Mouse (Mus musculus): Measurements from ENCODE around the gene Xpo5. TPM values are rescaled to one million over a fixed set of nuclear protein-coding genes. Genes with fewer than 3 reads are reported as not detected.
A peak's percentile ranks its signal among the peaks of the same experiment; 100 is the strongest.

The Xpo5 gene
- 10 to 100 TPM; 24.9 to 35.4 (median 28.8) TPM for polyA plus RNA-seq (2017; shearing (Covaris generic))

DNA sequence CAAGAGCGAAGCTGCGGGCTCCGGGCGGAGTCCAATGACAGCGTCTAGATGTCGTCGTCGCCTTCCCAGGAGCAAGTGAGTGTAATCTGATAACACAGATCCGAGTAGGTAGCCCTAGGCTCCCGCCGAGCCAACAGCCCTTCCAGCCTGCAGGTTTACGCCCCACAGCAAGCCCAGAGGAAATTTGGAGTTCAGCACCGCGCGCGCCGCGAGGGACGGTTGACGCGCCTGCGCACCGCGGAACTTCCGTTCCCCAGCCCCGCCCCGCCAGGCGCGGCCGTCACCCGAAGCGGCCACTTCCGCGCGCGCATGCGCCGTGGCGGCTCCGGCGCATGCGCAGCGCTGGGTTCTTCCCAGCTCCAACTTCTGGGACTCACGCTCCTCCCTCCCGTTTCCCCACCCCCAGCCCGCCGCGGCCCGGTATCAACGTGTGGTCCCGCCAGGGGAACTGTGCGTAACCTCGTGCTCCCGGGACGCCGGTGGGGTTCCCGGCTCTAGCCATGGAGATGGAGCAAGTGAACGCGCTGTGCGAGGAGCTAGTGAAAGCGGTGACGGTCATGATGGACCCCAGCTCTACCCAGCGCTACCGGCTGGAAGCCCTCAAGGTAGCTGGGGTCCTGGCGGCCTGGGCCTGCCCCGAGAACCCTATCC lies at the start of gene Xpo5, which contains the start of gene Polh:
Gene Xpo5 (plus strand): TSS at position 362 of the 651 bp plus-strand sequence.
Gene Polh (minus strand): TSS at position 225 of the 651 bp plus-strand sequence.
- peak; percentile 84 for ATAC-seq

DNA sequence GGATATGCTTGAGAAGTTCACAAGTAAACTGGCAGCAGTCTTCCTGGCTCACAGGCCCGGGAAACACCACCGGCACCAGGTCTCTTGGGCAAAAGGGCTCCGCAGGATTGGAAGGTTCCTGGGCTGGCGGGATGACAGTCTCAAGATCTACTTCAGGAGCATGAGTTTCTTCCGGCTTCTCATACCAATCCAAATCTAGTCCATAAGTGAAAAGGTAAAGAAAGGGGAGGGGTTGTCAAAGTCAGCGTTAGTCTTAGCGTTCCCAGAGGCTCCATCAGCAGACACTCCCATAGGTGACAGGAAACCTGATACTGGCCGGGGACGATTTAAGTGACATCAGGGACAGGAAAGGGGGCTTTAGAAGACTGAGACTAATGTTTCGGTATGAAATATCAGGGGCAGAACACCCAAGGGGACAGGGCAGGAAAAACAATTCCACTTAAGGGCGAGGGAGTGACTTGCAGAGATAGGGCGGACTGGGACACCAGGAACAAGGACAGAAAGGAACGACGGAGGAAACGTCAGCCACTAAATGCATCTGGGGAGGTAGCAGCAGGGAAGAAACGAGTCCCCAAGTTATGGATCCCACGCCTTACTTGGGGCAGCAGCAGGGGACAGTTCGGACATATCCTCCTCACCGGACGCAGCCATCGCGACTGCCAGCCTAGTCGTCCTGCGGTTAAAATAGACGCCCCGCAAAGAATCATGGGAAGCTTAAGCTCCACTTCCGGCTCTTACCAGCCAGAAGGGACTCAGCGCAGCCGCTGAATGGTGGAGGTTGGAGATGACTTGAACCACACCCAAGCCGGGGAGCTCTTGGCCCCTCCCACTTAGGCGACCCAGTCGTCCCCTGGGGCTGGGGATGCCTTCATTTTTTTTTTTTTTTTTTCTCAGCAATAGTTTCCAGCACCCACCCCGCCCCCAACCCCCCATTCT lies 49.5 kb upstream of the Xpo5 start, which contains the start of gene Mad2l1bp:
Gene Mad2l1bp (minus strand): TSS at position 707 of the 936 bp plus-strand sequence.
- ATAC-seq = peak; percentile 96

DNA sequence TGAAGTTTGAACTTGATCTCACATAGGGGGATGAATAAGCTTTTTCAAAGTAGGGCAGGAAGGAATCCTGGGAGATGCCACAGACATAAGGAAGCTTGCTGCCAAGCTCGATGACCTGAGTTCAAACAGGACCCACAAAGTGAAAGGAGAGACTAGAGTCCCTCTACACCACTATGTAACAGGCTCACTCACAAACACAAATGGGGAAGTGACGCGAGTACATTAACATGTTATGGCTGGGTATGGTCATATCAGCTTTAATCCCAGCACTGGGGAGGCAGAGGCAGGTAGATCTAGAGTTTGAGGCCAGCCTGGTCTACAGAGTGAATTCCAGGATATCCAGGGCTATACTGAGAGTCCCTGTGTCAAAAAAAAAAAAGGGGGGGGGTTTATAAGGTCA lies 48.2 kb upstream of the Xpo5 start:
- no peak for ATAC-seq

DNA sequence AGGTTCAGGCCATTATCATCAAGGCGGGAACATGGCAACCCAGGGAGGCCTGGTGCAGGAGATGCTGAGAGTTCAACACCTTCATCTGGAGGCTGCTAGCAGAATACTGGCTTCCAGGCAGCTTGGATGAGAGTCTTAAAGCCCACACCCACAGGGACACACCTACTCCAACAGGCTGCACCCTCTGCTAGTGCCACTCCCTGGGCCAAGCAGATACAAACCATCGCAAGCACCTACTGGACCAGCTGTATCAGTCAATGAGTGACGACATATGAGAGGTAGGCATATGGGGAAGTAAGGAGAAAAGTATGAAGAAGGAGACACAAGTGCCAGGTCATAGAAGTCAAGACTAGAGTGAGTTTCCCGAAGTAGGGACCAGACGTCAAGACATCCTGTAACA lies 45.9 kb upstream of the Xpo5 start:
- ATAC-seq = no peak

DNA sequence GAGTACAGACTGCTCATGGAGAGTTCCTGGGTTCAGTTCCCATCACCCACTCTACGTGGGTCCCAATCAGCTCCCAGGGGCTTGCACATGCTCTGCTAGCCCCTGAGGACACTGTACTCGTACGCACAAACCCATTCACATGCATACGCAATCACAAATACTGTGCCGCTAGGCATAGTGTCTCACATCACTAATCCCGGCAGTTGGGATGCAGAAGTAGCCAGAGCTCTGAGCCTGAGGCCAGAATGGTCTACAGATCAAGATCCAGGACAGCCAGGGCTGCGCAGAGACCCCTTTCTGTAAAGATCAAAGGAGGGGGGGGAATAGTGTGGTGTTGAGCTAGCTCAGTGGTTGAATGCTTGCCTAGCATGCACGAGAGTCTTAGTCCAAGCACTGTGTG lies 45.5 kb upstream of the Xpo5 start:
- ATAC-seq = no peak

DNA sequence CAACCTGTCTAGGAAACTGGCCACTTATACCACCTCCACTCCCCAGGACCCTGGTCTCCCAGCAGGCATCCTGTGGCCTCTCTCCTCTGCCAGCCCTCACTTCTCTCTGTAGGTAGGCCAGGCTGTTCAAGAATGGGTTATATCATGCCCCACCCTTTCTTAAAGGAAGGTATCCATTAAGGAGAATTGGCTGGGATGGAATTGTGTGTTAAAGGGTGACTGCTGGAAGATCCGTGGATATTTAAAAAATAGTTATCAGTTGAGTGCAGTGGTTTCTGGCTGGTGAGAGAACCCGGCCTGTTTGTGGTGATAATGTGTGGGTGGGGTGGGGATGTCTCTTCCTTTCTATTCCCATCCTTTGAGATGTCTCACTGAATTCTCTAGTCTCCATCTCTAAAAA lies 43.3 kb upstream of the Xpo5 start:
- no peak for ATAC-seq

DNA sequence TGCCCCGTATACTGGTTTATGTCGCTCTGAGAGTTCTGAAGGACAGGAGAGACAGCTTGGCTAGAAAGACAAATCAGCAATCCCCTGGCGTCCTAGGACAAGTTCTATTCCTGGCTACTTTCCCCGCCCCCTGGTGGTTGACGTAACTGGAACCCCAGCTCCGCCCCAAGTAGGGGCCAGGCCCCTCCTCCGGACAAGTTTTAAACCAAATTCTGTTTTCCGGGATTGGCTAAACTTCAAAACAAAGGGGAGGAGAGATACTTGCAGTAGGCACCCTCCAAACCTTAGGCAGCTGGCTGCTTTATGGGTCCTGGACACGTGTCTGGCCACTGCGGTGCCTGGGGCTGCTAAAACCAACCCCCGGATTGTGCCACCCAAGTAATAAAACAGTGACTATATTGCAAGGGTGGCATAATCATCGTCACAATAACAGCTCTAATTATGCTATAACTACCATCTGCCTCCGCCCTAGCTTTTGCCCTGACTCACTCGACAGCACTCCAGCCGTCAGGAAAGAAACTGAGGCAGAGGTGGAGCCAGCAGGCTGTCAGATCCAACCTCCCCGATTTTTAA lies 42.4 kb upstream of the Xpo5 start:
- peak; percentile 52 for ATAC-seq

DNA sequence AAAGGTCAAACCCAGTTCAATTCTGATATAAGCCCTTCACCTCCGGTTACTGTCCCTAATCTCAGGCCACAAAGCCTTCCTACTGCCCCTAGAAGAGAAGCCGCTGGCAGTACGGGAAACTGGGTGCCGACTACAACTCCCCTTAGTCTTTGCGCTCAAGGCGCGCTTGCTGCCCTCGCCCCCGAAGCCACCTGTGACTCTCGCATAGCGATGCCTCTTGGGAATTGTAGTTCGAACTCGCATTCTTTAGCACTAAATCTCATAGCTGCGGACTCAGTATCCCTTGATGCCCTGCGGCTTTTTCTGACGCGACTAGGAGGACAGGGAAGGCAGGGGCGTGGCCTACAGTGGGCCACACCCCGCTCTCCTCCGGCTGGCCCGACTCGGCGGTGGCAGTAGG lies 41.9 kb upstream of the Xpo5 start, which contains the start of gene Gtpbp2:
Gene Gtpbp2 (plus strand): TSS at position 347 of the 400 bp plus-strand sequence.
- peak; percentile 88 for ATAC-seq

DNA sequence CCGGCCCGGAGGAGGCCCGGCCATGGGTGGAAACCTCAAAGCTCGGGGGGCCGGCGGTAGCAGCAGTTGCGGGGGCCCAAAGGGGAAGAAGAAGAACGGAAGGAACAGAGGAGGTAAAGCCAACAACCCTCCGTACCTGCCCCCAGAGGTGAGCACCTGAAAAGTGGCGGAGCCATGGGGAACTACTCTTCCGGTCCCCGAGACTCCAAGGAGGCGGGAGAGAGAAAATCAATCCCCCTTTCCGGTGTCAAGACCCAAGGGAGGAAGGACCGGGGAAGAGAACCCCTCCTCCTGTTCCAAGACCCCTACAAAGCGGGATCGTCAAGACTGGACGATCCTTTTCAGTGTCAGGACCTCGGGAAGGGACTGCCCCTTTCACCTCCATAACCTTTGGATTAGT lies 41.4 kb upstream of the Xpo5 start:
- ATAC-seq = no peak

DNA sequence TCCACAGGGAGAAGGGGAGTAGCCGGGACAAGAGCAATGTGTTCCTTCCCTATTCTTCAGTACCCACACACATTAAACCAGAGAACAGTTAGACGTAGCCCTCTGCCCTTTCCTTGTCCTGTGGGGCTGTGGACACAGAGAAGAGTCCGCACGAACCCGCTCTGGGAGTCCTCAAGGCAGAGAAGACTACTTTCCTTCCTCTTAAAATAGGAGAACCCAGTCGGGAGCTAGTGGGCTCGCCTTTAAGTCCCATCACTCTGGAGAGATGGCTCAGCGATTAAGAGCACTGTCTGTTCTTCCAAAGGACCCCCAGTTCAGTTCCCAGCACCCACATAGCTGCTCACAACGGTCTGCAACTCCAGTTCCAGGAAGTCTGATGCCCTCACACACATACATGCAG lies 40.9 kb upstream of the Xpo5 start:
- ATAC-seq = no peak

DNA sequence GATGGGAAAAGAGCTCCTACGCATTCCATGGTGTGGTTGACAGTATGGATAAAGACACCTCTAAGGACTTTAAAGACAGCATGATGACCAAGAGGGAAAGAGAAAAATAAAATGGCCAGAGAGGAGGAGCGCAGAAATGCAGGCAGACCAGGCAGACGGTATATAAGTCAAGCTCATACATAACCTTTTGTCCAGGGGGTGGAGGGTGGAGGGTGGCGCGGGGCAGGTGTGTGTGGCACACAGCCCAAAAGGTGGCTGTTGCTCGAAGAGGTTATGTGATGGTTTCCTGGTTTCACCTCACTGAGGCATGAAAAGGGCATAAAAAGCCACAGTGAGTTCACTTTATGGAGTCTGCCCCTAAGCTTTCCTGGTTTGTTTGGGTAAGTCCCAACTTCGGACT lies 40.0 kb upstream of the Xpo5 start:
- no peak for ATAC-seq

DNA sequence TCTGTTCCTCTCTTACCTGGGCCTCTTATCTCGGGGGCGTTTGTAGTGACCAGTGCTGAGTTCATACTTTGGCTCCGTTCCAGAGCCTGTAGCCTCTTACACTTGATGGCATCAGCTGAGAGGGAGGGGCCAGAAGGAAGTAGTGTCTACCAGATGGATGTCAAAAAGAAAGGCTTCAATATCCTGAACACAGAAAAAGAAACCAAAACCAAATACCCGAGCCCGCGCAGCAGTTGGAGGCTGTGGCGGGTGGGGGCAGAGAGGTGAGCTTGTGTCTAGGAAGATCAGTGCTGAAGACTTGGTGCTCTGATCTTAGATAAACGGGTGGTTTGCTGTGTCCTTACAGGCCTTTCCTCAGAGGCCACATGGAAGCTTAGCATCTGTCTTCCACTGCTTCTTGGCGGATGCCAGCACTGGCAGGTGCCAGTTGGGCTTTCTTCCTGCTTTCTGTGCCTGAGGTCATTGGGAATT lies 39.6 kb upstream of the Xpo5 start:
- peak; percentile 56 for ATAC-seq

DNA sequence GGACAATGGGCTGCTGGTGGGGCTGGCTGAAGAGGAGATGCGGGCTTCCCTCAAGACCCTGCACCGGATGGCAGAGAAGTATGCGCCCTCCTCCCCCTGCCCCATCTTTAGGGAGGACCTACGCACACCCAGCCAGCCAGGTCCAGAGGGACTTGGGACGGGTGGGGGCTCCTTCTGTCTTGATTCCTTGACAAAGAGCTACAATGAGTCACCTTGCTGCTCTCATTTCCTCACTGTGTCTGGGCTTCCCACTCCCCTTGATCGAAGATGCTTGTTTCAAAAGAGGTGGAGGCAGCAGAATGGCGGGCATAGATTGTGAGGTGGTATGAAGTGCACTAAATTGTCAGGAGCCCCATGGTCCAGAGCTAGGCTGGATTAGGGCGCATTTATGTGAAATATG lies 38.3 kb upstream of the Xpo5 start:
- no peak for ATAC-seq

DNA sequence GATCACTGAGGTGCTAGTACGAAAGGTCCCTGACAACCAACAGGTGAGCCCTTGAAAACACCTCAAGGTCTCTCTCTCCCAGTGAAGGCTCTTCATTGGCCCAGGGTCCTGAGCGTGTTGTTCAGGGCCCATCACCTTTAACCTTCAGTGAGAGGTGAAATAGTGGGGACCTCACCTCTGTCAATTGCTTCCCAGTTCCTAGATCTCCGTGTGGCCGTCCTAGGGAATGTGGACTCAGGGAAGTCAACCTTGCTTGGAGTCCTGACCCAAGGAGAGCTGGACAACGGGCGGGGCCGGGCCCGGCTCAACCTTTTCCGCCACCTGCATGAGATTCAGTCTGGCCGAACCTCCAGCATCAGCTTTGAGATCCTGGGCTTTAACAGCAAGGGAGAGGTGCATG lies 37.8 kb upstream of the Xpo5 start:
- ATAC-seq = no peak

DNA sequence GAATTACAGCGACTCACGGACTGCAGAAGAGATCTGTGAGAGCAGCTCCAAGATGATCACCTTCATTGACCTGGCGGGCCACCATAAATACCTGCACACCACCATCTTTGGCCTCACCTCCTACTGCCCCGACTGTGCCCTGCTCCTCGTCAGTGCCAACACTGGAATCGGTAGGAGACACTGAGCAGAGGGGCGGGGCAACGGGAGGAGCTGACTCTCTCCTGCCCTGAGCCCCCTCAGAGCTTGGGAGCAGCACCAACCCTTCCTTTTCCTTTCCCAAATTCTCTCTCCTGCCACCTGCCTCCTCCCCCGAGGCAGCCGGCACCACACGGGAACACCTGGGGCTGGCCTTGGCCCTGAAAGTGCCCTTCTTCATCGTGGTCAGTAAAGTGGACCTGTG lies 37.1 kb upstream of the Xpo5 start:
- ATAC-seq = no peak

DNA sequence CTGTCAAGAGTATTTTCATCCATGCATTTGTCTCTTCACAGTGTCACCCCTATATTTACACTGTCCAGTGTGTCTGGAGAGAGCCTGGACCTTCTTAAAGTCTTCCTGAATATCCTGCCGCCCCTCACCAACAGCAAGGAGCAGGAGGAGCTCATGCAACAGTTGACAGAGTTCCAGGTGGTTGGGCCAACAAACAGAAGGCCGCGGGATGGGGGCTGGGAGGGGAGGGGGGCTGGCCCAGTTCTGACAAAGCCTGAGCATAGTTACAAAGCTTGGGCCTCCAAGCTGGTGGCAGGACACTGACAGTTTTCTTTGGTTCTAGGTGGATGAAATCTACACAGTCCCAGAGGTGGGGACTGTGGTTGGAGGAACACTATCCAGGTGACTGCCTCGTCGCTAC lies 36.3 kb upstream of the Xpo5 start:
- no peak for ATAC-seq

DNA sequence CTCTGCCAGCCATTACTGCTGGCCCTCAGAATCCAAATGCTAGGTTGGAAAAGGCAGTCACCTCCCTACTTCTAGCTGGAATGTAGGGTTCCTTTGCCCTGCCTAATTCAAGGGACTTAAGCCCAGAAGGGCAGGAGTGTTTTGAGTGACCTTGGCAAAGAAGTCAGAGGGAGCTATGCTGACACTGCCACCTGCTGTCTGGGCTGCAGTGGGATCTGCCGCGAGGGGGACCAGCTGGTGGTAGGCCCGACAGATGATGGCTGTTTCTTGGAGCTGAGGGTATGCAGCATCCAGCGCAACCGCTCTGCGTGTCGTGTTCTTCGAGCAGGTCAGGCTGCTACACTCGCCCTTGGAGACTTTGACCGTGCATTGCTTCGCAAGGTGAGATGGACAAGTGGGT lies 35.6 kb upstream of the Xpo5 start:
- ATAC-seq = no peak

DNA sequence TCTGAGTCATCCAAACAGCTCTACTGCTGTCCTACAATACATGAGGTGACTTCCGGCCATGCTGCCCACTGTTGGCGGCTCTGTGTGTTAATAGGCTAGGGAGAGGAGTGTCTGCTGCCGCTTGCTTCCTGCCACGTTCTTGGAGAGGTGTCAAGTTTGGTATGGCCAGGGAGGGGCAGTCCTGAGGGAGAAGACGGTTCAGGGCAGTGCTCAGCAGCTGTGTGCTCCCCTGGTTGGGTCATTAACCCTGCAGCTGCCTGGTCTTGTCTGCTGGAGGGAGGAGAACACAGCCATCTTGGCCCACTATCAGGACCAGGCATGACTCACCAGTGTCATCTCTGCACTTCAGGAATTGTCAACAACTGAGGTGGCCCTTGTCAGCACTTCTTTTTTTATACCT lies 34.3 kb upstream of the Xpo5 start:
- no peak for ATAC-seq

DNA sequence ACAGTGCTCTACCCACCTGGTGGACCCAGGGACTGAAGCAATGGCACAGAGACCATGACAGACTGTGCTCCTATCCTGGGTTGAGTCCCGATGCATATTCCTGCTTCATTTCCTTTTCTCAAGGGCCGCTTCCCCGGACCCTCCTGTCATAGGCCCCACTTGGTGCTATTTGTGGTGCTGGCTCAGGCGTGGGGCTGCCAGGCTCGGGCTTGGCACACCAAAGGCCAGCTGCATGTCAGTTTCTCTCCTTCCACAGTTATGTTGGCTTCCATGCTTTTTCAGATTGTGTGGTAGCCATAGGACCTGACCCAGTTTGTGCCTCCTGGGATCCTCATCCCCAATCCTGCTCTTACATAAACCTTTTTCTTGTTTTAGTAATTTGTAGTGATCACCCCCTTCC lies 33.8 kb upstream of the Xpo5 start:
- ATAC-seq = no peak

DNA sequence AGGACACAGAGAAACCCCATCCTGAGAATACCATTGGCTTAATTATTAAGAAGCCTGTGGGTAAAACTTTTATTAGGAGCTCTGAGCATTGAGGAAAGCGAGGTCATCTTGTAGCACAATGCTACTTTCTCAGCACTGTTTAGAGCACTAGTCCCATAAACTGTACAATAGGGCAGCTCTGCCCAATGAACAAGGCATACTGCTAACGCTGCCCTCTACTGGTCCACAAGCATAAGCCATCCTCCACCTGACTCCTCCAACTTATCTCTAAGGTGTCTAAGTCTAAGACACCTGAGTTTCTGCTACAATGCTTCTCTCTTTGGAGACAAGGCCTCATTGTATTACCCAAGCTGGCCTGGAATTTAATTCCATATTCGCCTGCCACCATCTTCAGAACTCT lies 32.0 kb upstream of the Xpo5 start:
- peak; percentile 80 for ATAC-seq

DNA sequence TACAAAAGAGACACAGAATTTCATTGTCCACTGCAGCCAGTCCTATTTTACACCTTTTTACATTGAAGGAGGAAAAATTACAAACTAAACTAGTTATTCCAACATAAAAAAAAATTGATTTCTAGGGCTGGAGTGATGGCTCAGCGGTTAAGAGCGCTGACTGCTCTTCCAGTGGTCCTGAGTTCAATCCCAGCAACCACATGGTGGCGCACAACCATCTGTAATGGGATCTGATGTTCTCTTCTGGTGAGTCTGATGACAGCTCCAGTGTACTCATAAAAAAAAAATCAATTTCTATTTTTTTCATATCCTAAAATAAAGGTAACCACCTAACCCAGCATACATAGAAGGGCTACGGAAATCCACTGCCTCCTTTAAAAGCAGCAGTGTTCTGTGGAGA lies 20.3 kb upstream of the Xpo5 start:
- no peak for ATAC-seq

DNA sequence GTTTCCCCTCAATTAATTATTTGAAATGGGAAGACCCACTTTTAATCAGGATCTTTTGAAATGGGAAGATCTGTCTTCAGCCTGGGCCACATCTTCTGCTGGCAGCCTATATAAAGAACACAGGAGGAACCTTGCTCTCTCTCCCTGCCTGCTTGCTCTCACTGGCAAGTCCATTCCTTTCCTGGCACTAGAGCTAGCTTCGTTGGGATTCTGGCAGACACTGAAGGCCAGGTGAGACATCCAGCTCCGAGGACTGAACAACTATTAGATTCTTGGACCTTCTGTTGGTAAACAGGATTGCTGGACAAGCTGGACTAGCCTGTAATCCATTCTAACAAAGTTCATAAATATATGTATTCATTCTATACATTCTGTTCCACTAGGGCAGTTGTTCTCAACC lies 13.8 kb upstream of the Xpo5 start:
- no peak for ATAC-seq

DNA sequence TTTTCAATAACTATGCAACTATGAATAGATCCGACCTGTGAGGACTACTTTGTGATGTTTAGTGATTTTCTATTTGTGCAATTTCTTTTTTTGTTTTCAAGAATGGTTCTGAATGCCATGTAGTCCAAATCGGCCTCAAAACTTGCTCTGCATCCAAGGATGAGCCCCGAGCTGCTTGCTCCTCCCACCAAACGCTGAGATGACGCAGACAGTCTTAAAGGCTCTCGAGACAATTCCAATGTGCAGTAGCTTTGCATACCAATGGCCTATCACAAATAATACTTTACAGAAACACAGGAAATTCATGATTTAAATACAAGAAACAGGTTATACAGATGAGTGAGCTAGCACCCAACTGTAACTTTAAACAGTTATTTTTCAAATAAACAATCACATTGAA lies 1.4 kb upstream of the Xpo5 start:
- no peak for ATAC-seq
